Mouse (Mus musculus) right cerebral cortex, postnatal 36 days (tissue): Measurements from ENCODE around the gene Zfp341.

Source experiments
- DNase-seq, 2 experiments: peaks; one replicate each; pipeline ENCODE4 v3.0.0; 2022; ENCODE audit warnings: low spot score in 2 of 2, mixed read lengths in 1 of 2

The Zfp341 gene

GRCm38 (mm10) chr2:154633876-154634644, 21.0 kb downstream of the Zfp341 start:
- no peak for DNase-seq

DNA sequence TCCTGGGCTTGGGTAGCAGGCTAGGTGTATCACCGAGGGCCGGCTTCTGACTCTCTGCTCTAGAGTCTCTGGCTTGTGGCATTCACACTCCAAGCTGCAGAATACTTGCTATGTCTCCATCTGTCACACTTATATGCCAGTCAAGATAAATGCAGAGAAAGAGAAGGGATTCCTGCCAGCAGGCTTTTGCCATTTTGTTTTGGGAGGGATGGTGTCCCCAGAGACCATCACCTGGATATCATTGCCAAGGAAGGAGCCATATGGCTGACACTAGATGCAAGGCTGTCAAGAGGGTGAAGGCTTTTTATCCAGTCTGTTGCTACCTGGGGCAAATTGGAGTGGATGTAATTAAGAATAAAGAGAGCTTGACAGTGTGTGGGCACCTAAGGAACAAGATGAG, 22.7 kb downstream of the Zfp341 start:
- DNase-seq, result no peak

- no peak for DNase-seq
Measured at GRCm38 (mm10) chr2:154638521-154638920, 25.4 kb downstream of the Zfp341 start.

- no peak for DNase-seq
Measured at GRCm38 (mm10) chr2:154639115-154639514, 26.0 kb downstream of the Zfp341 start.

GRCm38 (mm10) chr2:154641176-154641575, 28.1 kb downstream of the Zfp341 start:
- no peak for DNase-seq

GRCm38 (mm10) chr2:154642005-154642459, 28.9 kb downstream of the Zfp341 start:
- no peak for DNase-seq

GRCm38 (mm10) chr2:154642712-154643385, 29.8 kb downstream of the Zfp341 start:
- no peak for DNase-seq

DNA sequence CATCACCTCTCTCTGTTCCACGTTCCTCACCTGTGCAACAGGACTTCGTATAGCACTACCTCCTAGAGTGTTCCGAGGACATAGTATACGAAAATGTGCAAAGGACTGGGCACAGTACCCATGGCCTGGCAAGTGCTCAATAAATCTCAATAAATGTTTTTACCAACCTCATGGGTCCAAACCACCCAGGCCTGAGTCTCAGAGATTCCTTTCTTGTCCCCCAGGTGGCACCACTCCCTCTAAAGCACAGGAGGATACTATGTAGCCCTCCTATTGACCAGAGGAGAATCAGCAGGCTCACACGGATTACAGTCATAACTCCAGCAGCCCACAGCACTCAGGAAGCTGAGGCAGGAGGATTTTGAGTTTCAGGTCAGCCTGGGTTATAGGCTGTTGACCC, 33.5 kb downstream of the Zfp341 start:
- DNase-seq, result no peak

DNA sequence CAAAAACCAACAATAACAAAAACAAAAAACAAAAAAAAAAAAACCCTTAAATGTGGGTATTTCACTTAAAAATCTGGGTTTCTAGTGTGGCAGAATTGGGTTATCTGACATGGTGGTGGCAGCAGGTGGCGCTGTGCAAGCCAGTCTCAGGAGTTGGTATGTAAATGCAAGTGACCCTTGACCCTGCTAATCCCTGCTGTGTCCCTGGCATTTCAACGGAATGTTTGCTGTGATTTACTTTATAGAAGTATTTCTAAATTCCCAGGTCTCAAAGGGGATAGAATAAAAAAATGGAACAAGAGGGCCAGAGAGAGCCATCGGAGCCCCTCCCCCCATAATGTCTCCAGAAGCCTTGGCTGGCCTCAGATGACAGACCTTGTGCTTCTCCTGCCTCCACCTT, 35.0 kb downstream of the Zfp341 start:
- DNase-seq, result no peak

DNA sequence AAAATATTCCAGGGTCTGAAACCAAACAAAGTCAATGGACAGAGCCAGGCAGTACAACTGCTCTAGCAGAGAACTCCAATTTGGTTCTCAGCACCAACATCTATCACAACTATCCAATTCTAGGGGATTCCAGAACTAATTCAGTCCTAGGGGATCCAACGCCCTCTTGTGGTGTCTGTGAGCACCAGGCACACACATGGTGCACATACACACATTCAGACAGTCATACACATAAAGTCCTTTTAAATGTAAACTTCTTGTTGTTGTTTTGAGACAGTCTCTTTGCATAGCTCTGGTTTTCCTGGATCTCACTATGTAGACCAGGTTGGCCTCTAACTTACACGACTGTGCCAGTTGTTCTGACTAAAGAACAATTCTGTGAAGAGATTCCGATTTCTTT, 37.3 kb downstream of the Zfp341 start:
- DNase-seq, result no peak

- DNase-seq, result no peak
Measured at GRCm38 (mm10) chr2:154651363-154651762, 38.3 kb downstream of the Zfp341 start, which contains the start of gene Chmp4b. Gene Chmp4b (plus strand): TSS chr2:154651705.

GRCm38 (mm10) chr2:154654976-154655375, 41.9 kb downstream of the Zfp341 start:
- DNase-seq, result no peak

DNA sequence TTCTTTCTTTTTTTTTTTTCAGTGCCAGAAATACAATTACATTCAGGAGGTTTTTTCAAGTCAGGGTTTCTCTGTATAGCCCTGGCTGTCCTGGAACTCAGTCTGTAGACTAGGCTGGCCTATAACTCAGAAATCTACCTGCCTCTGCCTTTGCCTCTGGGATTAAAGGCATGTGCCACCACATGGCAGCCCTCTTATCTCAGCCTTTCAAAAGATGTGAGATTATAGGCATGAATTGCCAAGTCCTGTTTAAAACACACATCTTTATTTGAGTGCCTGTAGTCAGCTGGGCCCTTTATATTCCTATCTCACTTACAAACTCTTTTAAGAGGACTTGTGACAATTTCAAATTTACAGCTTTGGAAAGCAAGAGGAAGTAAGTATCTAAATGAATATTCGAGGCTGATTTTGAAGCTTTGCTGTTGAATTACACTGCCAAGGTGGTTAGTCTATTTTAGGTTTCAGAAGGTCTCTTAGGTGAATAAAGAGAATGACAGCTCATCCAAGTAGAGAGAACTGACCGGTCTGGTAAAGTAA, 42.8 kb downstream of the Zfp341 start:
- no peak for DNase-seq

DNA sequence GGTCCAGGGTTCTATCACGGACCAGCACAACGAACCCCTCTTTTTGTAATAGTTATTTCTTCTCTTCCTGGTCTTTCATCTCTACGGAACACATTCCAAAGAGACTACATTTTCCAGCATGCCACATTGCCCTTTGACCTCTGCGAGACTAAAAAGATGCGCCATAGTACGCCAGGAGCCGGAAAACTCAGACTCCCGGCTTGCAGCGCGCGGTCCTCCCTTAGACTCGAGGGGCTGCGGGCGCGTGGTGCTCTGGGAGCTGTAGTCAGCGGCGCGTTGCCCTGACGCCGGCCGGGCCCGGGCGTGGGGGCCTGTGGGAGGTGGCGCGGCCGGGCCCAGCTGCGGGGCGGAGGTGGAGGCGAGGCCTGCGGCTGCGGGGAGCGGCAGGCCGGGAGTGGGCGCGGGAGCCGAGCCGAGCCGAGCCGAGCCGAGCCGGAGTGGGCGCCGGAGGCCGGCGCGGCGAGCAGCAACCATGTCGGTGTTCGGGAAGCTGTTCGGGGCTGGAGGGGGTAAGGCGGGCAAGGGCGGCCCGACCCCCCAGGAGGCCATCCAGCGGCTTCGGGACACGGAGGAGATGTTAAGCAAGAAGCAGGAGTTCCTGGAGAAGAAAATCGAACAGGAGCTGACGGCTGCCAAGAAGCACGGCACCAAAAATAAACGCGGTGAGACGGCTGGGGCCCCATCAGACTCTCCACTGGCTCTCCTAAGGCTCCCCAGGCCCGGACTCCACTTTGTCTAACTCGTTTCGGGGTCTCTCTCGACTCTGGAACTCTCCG, 43.8 kb downstream of the Zfp341 start:
- DNase-seq, result peak; percentile 97

GRCm38 (mm10) chr2:154657486-154658237, 44.6 kb downstream of the Zfp341 start:
- no peak for DNase-seq

DNA sequence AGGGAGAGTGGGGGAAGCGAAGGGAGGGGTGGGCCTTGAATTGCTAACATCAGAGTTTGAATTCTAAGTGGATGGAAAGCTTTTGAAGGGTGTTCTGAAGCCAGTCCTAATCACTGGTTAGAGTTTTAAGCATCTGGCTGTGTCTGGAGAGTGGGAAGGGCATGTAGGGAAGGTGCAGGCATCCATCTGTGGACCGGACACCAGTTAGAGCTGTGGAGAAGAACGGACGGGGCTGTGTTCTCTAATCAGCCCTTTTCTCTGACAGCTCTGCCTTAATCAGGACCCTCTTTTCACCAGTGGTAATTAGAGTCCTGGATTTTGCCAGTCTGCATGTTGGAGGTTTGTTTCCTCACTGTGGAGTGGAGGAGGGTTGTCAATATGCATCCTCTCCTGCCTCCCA, 46.0 kb downstream of the Zfp341 start:
- DNase-seq, result no peak

GRCm38 (mm10) chr2:154659531-154660074, 46.5 kb downstream of the Zfp341 start:
- DNase-seq, result no peak

GRCm38 (mm10) chr2:154668680-154669079, 55.6 kb downstream of the Zfp341 start:
- no peak for DNase-seq

- DNase-seq, result peak in 1 of 2 experiments; percentile 36
Measured at GRCm38 (mm10) chr2:154670106-154670505, 57.0 kb downstream of the Zfp341 start.

GRCm38 (mm10) chr2:154670741-154671140, 57.6 kb downstream of the Zfp341 start:
- no peak for DNase-seq

- no peak for DNase-seq
Measured at GRCm38 (mm10) chr2:154674008-154674407, 60.9 kb downstream of the Zfp341 start.
